In genomic region chr9:114952866-114953265, GRCm38 (mm10) we compare ENCODE assay signal across 15 mouse cellular contexts. TPM values are rescaled to one million over a fixed set of nuclear protein-coding genes. Genes with fewer than 3 reads are reported as not detected.
DNase-seq lines count a peak whose midpoint lies in the region; ATAC-seq and TF ChIP-seq lines count a peak whose summit lies in the region.
"Had no signal": no experiment of that assay in that cellular context is flagged by ENCODE, and none has a peak within 500 bp of the region (broad histone marks: within the 10 kb centered on the region; RNA-seq: fewer than 3 reads in every experiment).

No protein-coding gene starts in this region.

- H3K27ac ChIP-seq in kidney, postnatal 0 days = no peak overlapping the region
- no peak overlapping the region for H3K27ac ChIP-seq in kidney, embryonic 16.5 days (ENCODE audit: low read length)
- H3K27ac ChIP-seq: forebrain, embryonic 10.5 days; liver, embryonic 15.5 days had no signal

- DNase-seq in kidney, postnatal 0 days (ENCODE audit: low spot score) = no peak
- DNase-seq in thymus, postnatal 0 days (ENCODE audit: low spot score) = peak; percentile 39
- DNase-seq in thymus, adult 18-20 months = no peak
- peak; percentile 79 for DNase-seq in ZHBTc4 (ENCODE audit: low read depth, low spot score)
- DNase-seq in adrenal gland, postnatal 25 days = no peak
- DNase-seq in neural tube, embryonic 10.5 days (ENCODE audit: extremely low spot score, low spot score) = no peak
- DNase-seq: adrenal gland, postnatal 14 days; cerebellum, adult 11-12 months; gastrocnemius, postnatal 14 days; kidney, adult 11 months had no signal

- H3K36me3 ChIP-seq in kidney, postnatal 0 days (ENCODE audit: insufficient read depth, low read length) = no peaks in the 10 kb centered on the region
- no peaks in the 10 kb centered on the region for H3K36me3 ChIP-seq in kidney, embryonic 16.5 days (ENCODE audit: insufficient read depth, low read length)
- H3K36me3 ChIP-seq: forebrain, embryonic 10.5 days; liver, embryonic 15.5 days had no signal

- peak; percentile 56 for TF ChIP-seq CTCF in kidney, postnatal 0 days (IDR thresholded peaks at IDR 0.05; ENCODE audit: low read depth)

- no peak overlapping the region for H3K4me2 ChIP-seq in kidney, postnatal 0 days (ENCODE audit: low read length)
- H3K4me2 ChIP-seq in kidney, embryonic 16.5 days (replicated peaks; ENCODE audit: low read depth, low read length) = no peak overlapping the region
- H3K4me2 ChIP-seq: liver, embryonic 15.5 days; midbrain, embryonic 11.5 days had no signal

- H3K4me1 ChIP-seq in kidney, postnatal 0 days (replicated peaks; ENCODE audit: insufficient read depth, low read length) = no peaks in the 10 kb centered on the region
- H3K4me1 ChIP-seq in kidney, embryonic 16.5 days (ENCODE audit: insufficient read depth, low read length) = peaks cover 11% of the 10 kb centered on the region; the same call in 1 of the 2 replicates

- 59% methylated on average over 1 of the region's 1 CpGs for WGBS in kidney, postnatal 0 days
- 56% methylated on average over 1 of the region's 1 CpGs for WGBS in kidney, embryonic 16.5 days

- no peaks in the 10 kb centered on the region for H3K27me3 ChIP-seq in kidney, postnatal 0 days (ENCODE audit: insufficient read depth, low read length)
- no peaks in the 10 kb centered on the region for H3K27me3 ChIP-seq in kidney, embryonic 16.5 days (ENCODE audit: insufficient read depth, low read length)
- H3K27me3 ChIP-seq: liver, embryonic 15.5 days; Patski had no signal

- H3K9me3 ChIP-seq in kidney, postnatal 0 days (replicated peaks; ENCODE audit: low read length) = no peaks in the 10 kb centered on the region
- 0 out of 2 replicates have a peak, but pooled peaks cover 4% of the 10 kb centered on the region for H3K9me3 ChIP-seq in kidney, embryonic 16.5 days (ENCODE audit: low read length)
- H3K9me3 ChIP-seq: forebrain, embryonic 10.5 days; liver, embryonic 15.5 days had no signal

- no peak for ATAC-seq in kidney, postnatal 0 days (replicated peaks; ENCODE audit: low FRiP score, low read depth)
- ATAC-seq in kidney, embryonic 16.5 days (ENCODE audit: low FRiP score, low TSS enrichment) = no peak
- ATAC-seq: Patski had no signal

- no peak overlapping the region for H3K9ac ChIP-seq in kidney, postnatal 0 days (ENCODE audit: low read depth, low read length)
- no peak overlapping the region for H3K9ac ChIP-seq in kidney, embryonic 16.5 days (replicated peaks; ENCODE audit: low read length)
- H3K9ac ChIP-seq: liver, embryonic 15.5 days had no signal

- no peak overlapping the region for H3K4me3 ChIP-seq in kidney, postnatal 0 days (replicated peaks; ENCODE audit: low read depth, low read length)
- no peak overlapping the region for H3K4me3 ChIP-seq in kidney, embryonic 16.5 days (ENCODE audit: low read length)
- H3K4me3 ChIP-seq: forebrain, embryonic 10.5 days; liver, embryonic 15.5 days had no signal

RNA-seq across cellular contexts. Expression of gene Gpd1l, which starts 19.1 kb away (rescaled TPM):
- 17.2 and 18.1 TPM in 2 replicates for polyA plus RNA-seq in kidney, postnatal 0 days (2015; fragmentation: Nextera tagmentation; extraction: Ambion mirVana)
- 20.8 and 22.9 TPM in 2 replicates for polyA plus RNA-seq in kidney, embryonic 16.5 days (2015; fragmentation: Nextera tagmentation; extraction: Ambion mirVana)
- 14.5 and 16.4 TPM in 2 replicates for polyA plus RNA-seq in thymus, postnatal 0 days (2015; fragmentation: Nextera tagmentation; extraction: Ambion mirVana)
- 43.4 and 61.7 TPM in 2 replicates for total RNA-seq in adrenal gland, postnatal 25 days (2021)

RNA-seq across cellular contexts. Expression of gene Osbpl10, which starts 25.5 kb away (rescaled TPM):
- 2.3 and 2.8 TPM in 2 replicates for polyA plus RNA-seq in kidney, postnatal 0 days (2015; fragmentation: Nextera tagmentation; extraction: Ambion mirVana)
- 2.8 and 3.1 TPM in 2 replicates for polyA plus RNA-seq in kidney, embryonic 16.5 days (2015; fragmentation: Nextera tagmentation; extraction: Ambion mirVana)
- 20.2 and 21.7 TPM in 2 replicates for polyA plus RNA-seq in thymus, postnatal 0 days (2015; fragmentation: Nextera tagmentation; extraction: Ambion mirVana)
- total RNA-seq in adrenal gland, postnatal 25 days (2021) = 5.3 and 7.7 TPM in 2 replicates

RNA-seq across cellular contexts. Expression of gene Rps27rt, which starts 29.7 kb away (rescaled TPM):
- 792 and 845 TPM in 2 replicates for polyA plus RNA-seq in kidney, postnatal 0 days (2015; fragmentation: Nextera tagmentation; extraction: Ambion mirVana)
- 241 and 422 TPM in 2 replicates for polyA plus RNA-seq in kidney, embryonic 16.5 days (2015; fragmentation: Nextera tagmentation; extraction: Ambion mirVana)
- polyA plus RNA-seq in thymus, postnatal 0 days (2015; fragmentation: Nextera tagmentation; extraction: Ambion mirVana) = 1,002 and 1,087 TPM in 2 replicates
- total RNA-seq in adrenal gland, postnatal 25 days (2021) = 41.2 and 182 TPM in 2 replicates

Comparison
In these comparisons a context has a peak if more than half of its experiments do, and no peak if none do; other contexts are left out.
1. DNase-seq: peak in thymus, postnatal 0 days (single experiment) and ZHBTc4 (single experiment); none in kidney, postnatal 0 days (single experiment), thymus, adult 18-20 months (0 of 2), adrenal gland, postnatal 25 days (single experiment) and neural tube, embryonic 10.5 days (single experiment).